Mouse (Mus musculus): ENCODE data around the gene Tesk1. TPM values are rescaled to one million over a fixed set of nuclear protein-coding genes. Genes with fewer than 3 reads are reported as not detected.

Gene Tesk1
- 2.2 and 3.4 TPM in 2 replicates for polyA plus RNA-seq (2015; fragmentation: Nextera tagmentation; extraction: Ambion mirVana)

GRCm38 (mm10) chr4:43441639-43442038 lies at the start of gene Tesk1:
Tesk1 (plus strand) TSS chr4:43441939.
- Histone ChIP-seq H3K4me3 (ENCODE audit: low read length) (peak within 1 kb of the TSS; percentile 95), H3K27me3 (ENCODE audit: control insufficient read depth, insufficient read depth, low read depth, low read length) (no peaks in the 10 kb centered on the region), H3K9ac (ENCODE audit: low read length) (peak within 1 kb of the TSS; percentile 98), H3K4me1 (replicated peaks; ENCODE audit: control insufficient read depth, insufficient read depth, low read length) (peaks cover 11% of the 10 kb centered on the region), H3K27ac (ENCODE audit: low read length) (peak within 1 kb of the TSS; percentile 91), H3K9me3 (ENCODE audit: control insufficient read depth, low read length) (no peaks in the 10 kb centered on the region), H3K36me3 (ENCODE audit: control insufficient read depth, insufficient read depth, low read length) (peaks cover 13% of the 10 kb centered on the region), H3K4me2 (ENCODE audit: low read depth, low read length) (peak within 1 kb of the TSS; percentile 92)
- WGBS = 22% methylated on average over 4 of the region's 4 CpGs
- ATAC-seq (ENCODE audit: low read depth) = no peak

DNA sequence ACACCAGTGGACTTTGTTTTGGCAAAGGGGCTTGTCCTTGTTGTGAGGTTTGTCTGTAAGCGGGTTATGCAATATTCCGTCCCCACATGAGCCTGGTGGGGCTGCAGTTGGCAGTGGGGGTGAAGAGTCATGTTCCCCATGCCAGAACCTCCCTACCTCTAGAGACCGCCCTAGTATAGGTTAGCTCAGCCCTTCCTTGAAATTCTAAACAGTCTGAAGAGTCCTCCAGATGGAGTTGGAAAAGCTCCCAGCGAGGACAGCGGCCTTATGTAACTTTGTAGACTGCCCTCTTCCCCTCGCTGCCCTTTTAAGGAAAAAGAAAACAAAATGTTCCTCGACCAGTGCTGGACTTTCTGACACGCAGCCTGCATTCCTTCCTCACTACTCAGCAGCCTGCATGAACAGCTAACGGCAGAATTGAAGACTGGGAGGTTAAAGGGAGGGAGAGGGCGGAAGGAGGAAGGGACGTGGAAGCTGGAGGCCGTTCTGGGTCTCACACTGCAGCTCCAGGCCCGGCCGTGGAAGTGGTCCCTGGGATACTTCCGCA lies 47.3 kb upstream of the Tesk1 start:
- H3K9me3 ChIP-seq (ENCODE audit: control insufficient read depth, low read length) = no peaks in the 10 kb centered on the region
- H3K27me3 ChIP-seq (ENCODE audit: control insufficient read depth, insufficient read depth, low read depth, low read length) = no peaks in the 10 kb centered on the region
- no peaks in the 10 kb centered on the region for H3K36me3 ChIP-seq (ENCODE audit: control insufficient read depth, insufficient read depth, low read length)
- ATAC-seq (ENCODE audit: low read depth) = peak; percentile 91
- WGBS = 9% methylated on average over 15 of the region's 15 CpGs
- H3K27ac ChIP-seq (ENCODE audit: low read length) = peak overlapping the region; percentile 99
- peak overlapping the region; percentile 33 for H3K4me2 ChIP-seq (ENCODE audit: low read depth, low read length)
- H3K4me1 ChIP-seq (replicated peaks; ENCODE audit: control insufficient read depth, insufficient read depth, low read length) = peaks cover 48% of the 10 kb centered on the region
- no peak overlapping the region for H3K4me3 ChIP-seq (ENCODE audit: low read length)
- peak overlapping the region; percentile 63 for H3K9ac ChIP-seq (ENCODE audit: low read length)

GRCm38 (mm10) chr4:43395147-43395546 lies 46.6 kb upstream of the Tesk1 start:
- Histone ChIP-seq H3K4me2 (ENCODE audit: low read depth, low read length) (peak overlapping the region; percentile 33), H3K4me1 (replicated peaks; ENCODE audit: control insufficient read depth, insufficient read depth, low read length) (peaks cover 48% of the 10 kb centered on the region)
- 69% methylated on average over 5 of the region's 5 CpGs for WGBS

DNA sequence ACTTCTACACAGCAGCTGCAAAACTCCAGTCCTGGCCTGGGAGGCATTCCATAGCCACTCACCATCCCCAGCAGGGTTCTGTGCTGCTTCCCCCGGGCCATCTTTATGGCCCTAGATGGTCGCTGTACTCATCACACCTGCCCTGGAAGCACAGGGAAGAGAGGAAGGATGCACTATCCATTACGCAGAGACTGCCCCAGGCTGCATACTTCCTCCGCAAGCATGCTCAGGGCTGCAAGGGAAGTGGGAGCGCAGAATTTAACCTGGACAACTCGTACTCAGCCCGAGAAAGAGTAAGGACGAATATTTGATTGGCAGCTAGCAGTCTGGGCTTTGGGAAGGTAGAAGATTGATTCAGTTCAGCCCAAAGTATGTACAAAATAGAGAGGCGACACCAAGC lies 45.9 kb upstream of the Tesk1 start:
- Histone ChIP-seq H3K9me3 (ENCODE audit: control insufficient read depth, low read length) (no peaks in the 10 kb centered on the region), H3K4me1 (replicated peaks; ENCODE audit: control insufficient read depth, insufficient read depth, low read length) (peaks cover 50% of the 10 kb centered on the region), H3K27me3 (ENCODE audit: control insufficient read depth, insufficient read depth, low read depth, low read length) (no peaks in the 10 kb centered on the region), H3K36me3 (ENCODE audit: control insufficient read depth, insufficient read depth, low read length) (no peaks in the 10 kb centered on the region), H3K9ac (ENCODE audit: low read length) (no peak overlapping the region), H3K4me2 (ENCODE audit: low read depth, low read length) (no peak overlapping the region), H3K4me3 (ENCODE audit: low read length) (no peak overlapping the region), H3K27ac (ENCODE audit: low read length) (peak overlapping the region; percentile 99)
- ATAC-seq (ENCODE audit: low read depth) = no peak
- 75% methylated on average over 9 of the region's 9 CpGs for WGBS

More at GRCm38 (mm10) chr4:43395147-43395546, 46.6 kb upstream of the Tesk1 start:
- Histone ChIP-seq H3K36me3 (ENCODE audit: control insufficient read depth, insufficient read depth, low read length) (no peaks in the 10 kb centered on the region), H3K9me3 (ENCODE audit: control insufficient read depth, low read length) (no peaks in the 10 kb centered on the region), H3K9ac (ENCODE audit: low read length) (peak overlapping the region; percentile 63), H3K4me3 (ENCODE audit: low read length) (no peak overlapping the region), H3K27me3 (ENCODE audit: control insufficient read depth, insufficient read depth, low read depth, low read length) (no peaks in the 10 kb centered on the region), H3K27ac (ENCODE audit: low read length) (peak overlapping the region; percentile 99)
- no peak for ATAC-seq (ENCODE audit: low read depth)

- no peak for ATAC-seq (ENCODE audit: low read depth)
Observed at GRCm38 (mm10) chr4:43396381-43396780, 45.4 kb upstream of the Tesk1 start.

DNA sequence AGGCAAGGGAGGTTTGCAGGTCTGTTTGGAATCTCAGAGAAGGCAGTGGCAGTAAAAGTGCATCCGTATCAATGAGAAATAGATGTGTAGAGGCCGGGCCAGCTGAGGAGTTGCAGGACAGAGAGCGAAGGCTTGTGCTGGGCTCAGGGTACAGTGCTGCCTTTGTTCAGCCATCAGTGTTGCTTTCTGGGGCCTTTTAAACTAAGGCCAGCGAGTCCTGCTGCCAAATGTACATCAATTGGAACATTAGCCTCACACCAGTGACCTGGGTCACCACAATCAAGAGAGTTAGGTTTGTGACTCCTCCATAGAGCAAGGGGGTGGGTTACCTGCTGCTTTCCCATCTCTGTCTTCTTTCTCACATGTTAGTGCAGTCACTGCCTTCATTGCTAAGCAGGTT lies 43.7 kb upstream of the Tesk1 start:
- H3K4me1 ChIP-seq (replicated peaks; ENCODE audit: control insufficient read depth, insufficient read depth, low read length) = peaks cover 53% of the 10 kb centered on the region
- no peak overlapping the region for H3K9ac ChIP-seq (ENCODE audit: low read length)
- no peak overlapping the region for H3K4me3 ChIP-seq (ENCODE audit: low read length)
- no peak overlapping the region for H3K4me2 ChIP-seq (ENCODE audit: low read depth, low read length)
- ATAC-seq (ENCODE audit: low read depth) = no peak
- H3K27ac ChIP-seq (ENCODE audit: low read length) = peak overlapping the region; percentile 96
- H3K27me3 ChIP-seq (ENCODE audit: control insufficient read depth, insufficient read depth, low read depth, low read length) = no peaks in the 10 kb centered on the region
- WGBS = 60% methylated on average over 4 of the region's 4 CpGs
- no peaks in the 10 kb centered on the region for H3K36me3 ChIP-seq (ENCODE audit: control insufficient read depth, insufficient read depth, low read length)
- H3K9me3 ChIP-seq (ENCODE audit: control insufficient read depth, low read length) = no peaks in the 10 kb centered on the region

More at GRCm38 (mm10) chr4:43396381-43396780, 45.4 kb upstream of the Tesk1 start:
- H3K9ac ChIP-seq (ENCODE audit: low read length) = no peak overlapping the region
- no peak overlapping the region for H3K4me3 ChIP-seq (ENCODE audit: low read length)
- H3K27me3 ChIP-seq (ENCODE audit: control insufficient read depth, insufficient read depth, low read depth, low read length) = no peaks in the 10 kb centered on the region
- no peak overlapping the region for H3K27ac ChIP-seq (ENCODE audit: low read length)
- no peaks in the 10 kb centered on the region for H3K9me3 ChIP-seq (ENCODE audit: control insufficient read depth, low read length)
- H3K4me2 ChIP-seq (ENCODE audit: low read depth, low read length) = no peak overlapping the region
- no peaks in the 10 kb centered on the region for H3K36me3 ChIP-seq (ENCODE audit: control insufficient read depth, insufficient read depth, low read length)
- 82% methylated on average over 5 of the region's 5 CpGs for WGBS
- peaks cover 50% of the 10 kb centered on the region for H3K4me1 ChIP-seq (replicated peaks; ENCODE audit: control insufficient read depth, insufficient read depth, low read length)

GRCm38 (mm10) chr4:43398829-43399331 lies 42.9 kb upstream of the Tesk1 start:
- peak overlapping the region; percentile 63 for H3K9ac ChIP-seq (ENCODE audit: low read length)
- H3K36me3 ChIP-seq (ENCODE audit: control insufficient read depth, insufficient read depth, low read length) = no peaks in the 10 kb centered on the region
- no peaks in the 10 kb centered on the region for H3K27me3 ChIP-seq (ENCODE audit: control insufficient read depth, insufficient read depth, low read depth, low read length)
- ATAC-seq (ENCODE audit: low read depth) = peak; percentile 30
- 12% methylated on average over 17 of the region's 17 CpGs for WGBS
- peak overlapping the region; percentile 96 for H3K27ac ChIP-seq (ENCODE audit: low read length)
- peak overlapping the region; percentile 50 for H3K4me2 ChIP-seq (ENCODE audit: low read depth, low read length)
- peaks cover 50% of the 10 kb centered on the region for H3K4me1 ChIP-seq (replicated peaks; ENCODE audit: control insufficient read depth, insufficient read depth, low read length)
- no peaks in the 10 kb centered on the region for H3K9me3 ChIP-seq (ENCODE audit: control insufficient read depth, low read length)
- H3K4me3 ChIP-seq (ENCODE audit: low read length) = peak overlapping the region; percentile 22

GRCm38 (mm10) chr4:43399391-43400131 lies 42.2 kb upstream of the Tesk1 start:
- Histone ChIP-seq H3K4me3 (ENCODE audit: low read length) (peak overlapping the region; percentile 22), H3K4me1 (replicated peaks; ENCODE audit: control insufficient read depth, insufficient read depth, low read length) (peaks cover 46% of the 10 kb centered on the region), H3K4me2 (ENCODE audit: low read depth, low read length) (peak overlapping the region; percentile 50), H3K36me3 (ENCODE audit: control insufficient read depth, insufficient read depth, low read length) (no peaks in the 10 kb centered on the region), H3K27me3 (ENCODE audit: control insufficient read depth, insufficient read depth, low read depth, low read length) (no peaks in the 10 kb centered on the region), H3K9ac (ENCODE audit: low read length) (peak overlapping the region; percentile 63), H3K27ac (ENCODE audit: low read length) (peak overlapping the region; percentile 96), H3K9me3 (ENCODE audit: control insufficient read depth, low read length) (no peaks in the 10 kb centered on the region)
- ATAC-seq (ENCODE audit: low read depth) = peak; percentile 53
- 50% methylated on average over 31 of the region's 31 CpGs for WGBS

- Histone ChIP-seq H3K9ac (ENCODE audit: low read length) (peak overlapping the region; percentile 38; the same call in 1 of the 2 replicates), H3K4me1 (replicated peaks; ENCODE audit: control insufficient read depth, insufficient read depth, low read length) (peaks cover 44% of the 10 kb centered on the region), H3K36me3 (ENCODE audit: control insufficient read depth, insufficient read depth, low read length) (no peaks in the 10 kb centered on the region), H3K9me3 (ENCODE audit: control insufficient read depth, low read length) (no peaks in the 10 kb centered on the region), H3K4me2 (ENCODE audit: low read depth, low read length) (no peak overlapping the region), H3K27me3 (ENCODE audit: control insufficient read depth, insufficient read depth, low read depth, low read length) (no peaks in the 10 kb centered on the region), H3K4me3 (ENCODE audit: low read length) (no peak overlapping the region), H3K27ac (ENCODE audit: low read length) (peak overlapping the region; percentile 68)
- 0 out of 2 replicates have a peak, but pooled peaks have one; percentile 8 for ATAC-seq (ENCODE audit: low read depth)
- WGBS = 25% methylated on average over 10 of the region's 10 CpGs
Observed at GRCm38 (mm10) chr4:43400976-43401375, 40.8 kb upstream of the Tesk1 start.

All from lung, embryonic 16.5 days (tissue).